Mouse (Mus musculus) gastrocnemius, postnatal 36 days (tissue): ENCODE measurements at regions not wholly inside any gene's neighbourhood (a gene's known extent, or its start where the extent isn't known, plus 50 kb on each side); places are given as distances from the start of the nearest gene placed in this dataset.
"Not testable (repeated sequence)": the region's sequence is repeated elsewhere in the genome, so short reads cannot be mapped to it uniquely, and the experiment has no call there.

Experiments
- DNase-seq, 2 experiments: peaks; one replicate each; pipeline ENCODE4 v3.0.0; 2022
- intact Hi-C: fragments of 180-260 bp; cut with DNase I; formaldehyde crosslinking; loops from one replicate; pipeline ENCODE4 v1.15.1; 2025

DNA sequence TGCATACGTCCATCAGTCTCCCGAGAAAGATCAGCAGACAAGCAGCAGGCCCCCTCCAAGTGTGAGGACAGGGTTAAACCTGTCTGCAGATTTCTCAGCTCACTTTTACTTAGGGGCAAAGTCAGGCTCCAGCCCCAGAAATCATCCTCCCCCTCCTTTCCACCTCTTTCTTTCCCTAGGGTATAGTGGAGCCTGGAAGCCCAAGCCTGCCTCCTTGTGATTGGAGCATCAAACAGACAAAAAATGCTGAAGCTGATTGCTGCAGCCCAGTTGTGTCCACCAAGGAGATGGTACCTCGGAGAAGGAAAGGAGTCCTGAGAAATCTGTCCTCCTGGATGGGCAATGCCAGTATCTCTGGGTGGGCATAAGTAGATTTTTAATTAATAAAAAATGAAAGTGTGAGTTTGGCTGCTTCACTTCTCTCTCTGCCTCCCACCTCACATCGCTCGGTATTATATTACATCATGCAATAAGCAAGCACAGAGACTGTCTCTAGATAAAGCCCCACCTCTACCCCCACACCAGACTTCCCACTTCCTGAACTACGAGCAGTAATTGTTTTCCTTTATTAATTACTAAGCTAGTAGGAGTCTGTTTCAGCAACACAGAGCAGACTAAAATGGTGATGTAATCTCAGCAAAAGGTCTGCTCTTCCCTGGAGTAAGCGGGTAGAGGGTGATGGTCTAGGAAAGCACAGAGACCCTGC lies 105.2 kb upstream of the Fhl2 start:
- DNase-seq = no peak
- intact Hi-C loops = loop anchor here (5.0 kb wide), 2 partner anchors 145 to 435 kb away; no protein-coding TSS in a partner anchor

DNA sequence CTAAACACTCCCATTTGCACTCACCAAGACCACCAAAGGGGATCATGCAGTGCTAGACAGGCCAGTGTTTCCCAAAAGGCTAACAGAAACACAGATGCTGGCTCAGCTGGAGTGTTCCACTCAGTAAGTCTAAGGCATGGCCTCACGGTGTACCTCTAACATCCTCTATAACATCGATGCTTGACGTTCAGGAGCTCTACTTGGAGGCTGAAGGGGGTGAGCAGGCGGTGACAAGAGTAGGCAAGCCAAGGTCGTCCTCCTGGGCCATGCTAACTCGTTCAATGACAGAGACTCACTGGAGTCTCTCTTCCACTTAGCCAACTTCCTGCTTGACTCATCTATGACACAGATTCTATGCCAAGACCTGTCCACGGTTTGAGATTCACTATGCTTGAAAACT lies 105.9 kb upstream of the Fhl2 start:
- no peak for DNase-seq
- intact Hi-C loops = loop anchor here (5.0 kb wide), 2 partner anchors 145 to 435 kb away; no protein-coding TSS in a partner anchor

DNA sequence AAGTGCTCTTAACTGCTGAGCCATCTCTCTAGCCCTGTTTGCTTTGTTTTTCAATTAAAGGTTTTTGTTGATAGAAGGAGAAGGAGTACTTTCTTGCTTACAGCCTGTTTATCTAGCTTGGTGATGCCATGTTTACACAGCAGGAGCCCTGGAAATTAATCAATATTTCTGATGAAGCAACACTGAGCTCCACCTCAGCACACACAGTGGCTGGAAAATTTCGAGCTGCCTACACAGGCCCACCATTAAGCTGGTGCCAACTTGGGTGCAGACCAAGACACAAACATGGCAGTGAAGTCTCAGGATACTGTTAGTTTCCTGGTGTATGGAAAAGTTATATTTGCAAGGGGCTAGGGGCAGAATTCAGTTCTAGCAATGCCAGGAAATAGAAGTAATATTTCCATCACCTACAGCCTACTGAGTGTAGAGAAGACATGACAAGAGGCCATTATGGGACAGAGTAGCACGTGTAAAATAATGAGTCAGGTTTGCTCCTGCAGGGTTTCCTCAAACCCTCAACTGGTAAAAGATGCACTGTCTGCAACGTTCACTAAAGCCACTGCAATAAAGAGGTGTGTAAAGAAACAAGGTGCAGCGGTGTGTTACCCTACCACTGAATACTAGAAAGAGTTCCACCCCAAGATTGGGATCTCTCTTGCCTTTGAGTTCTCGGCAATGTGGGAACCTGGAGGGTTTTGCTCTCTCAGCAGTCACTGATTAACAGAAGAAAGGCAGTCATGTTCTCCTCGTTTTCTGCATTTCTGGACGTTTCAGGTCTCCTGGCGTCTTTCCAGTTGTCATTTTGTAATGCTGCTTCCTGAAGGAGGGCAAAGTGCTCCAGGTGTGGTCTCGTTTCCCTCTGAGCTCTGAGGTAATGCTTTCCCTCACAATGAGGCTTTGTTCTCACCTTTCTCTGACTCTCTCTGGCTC lies 108.8 kb upstream of the Fhl2 start:
- intact Hi-C loops = no loop called here
- no peak for DNase-seq

DNA sequence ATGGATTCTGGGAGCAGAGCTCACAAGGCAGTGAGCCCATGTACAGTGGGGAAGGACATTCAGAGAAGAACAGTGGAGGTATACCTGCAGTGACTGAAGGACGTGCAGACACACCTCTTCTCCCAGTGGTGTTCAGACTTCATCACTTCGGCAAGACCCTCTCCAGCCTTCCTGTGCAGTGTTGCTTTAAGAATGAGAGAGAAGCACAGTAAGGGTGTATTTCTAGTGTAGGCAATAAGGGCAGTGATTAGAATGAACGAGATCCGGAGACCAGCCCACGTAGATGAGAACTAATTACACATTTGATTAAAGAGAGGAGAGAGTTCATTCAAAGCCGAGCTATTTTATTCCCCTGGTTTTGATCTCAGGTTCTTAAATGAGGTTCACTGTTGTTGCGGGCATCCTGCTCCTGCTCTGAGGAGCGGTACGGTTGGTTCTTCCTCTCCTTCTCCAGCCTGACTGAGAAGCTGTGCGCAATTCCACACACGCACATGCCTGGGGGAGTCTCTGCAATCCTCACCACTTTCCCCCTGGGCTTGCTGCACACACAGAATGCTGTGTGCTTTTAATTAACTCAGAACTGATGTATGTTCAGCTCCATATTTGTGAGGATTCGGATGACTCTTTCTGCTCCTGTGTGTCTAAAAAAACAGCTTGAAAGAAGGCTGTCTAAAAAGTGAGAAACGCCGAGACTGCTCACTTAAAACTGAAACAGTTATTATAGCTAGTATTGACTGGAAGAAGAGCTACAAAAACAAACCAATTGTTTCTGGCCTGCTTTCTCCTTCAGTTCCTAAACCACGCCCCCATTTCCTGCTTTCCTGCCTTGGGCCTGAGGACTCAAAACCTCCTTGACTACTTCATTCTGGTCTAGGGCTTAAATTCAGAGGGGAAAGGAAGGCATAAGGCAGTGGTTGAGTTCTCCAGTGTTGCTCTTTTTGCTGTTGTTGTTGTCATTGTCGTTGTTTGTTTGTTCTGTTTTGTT lies 114.2 kb upstream of the Fhl2 start:
- intact Hi-C loops = no loop called here
- DNase-seq = no peak

- intact Hi-C loops, DNase-seq: not testable (repeated sequence)
Observed at GRCm38 (mm10) chr1:43316331-43316730, 119.5 kb upstream of the Fhl2 start.

DNA sequence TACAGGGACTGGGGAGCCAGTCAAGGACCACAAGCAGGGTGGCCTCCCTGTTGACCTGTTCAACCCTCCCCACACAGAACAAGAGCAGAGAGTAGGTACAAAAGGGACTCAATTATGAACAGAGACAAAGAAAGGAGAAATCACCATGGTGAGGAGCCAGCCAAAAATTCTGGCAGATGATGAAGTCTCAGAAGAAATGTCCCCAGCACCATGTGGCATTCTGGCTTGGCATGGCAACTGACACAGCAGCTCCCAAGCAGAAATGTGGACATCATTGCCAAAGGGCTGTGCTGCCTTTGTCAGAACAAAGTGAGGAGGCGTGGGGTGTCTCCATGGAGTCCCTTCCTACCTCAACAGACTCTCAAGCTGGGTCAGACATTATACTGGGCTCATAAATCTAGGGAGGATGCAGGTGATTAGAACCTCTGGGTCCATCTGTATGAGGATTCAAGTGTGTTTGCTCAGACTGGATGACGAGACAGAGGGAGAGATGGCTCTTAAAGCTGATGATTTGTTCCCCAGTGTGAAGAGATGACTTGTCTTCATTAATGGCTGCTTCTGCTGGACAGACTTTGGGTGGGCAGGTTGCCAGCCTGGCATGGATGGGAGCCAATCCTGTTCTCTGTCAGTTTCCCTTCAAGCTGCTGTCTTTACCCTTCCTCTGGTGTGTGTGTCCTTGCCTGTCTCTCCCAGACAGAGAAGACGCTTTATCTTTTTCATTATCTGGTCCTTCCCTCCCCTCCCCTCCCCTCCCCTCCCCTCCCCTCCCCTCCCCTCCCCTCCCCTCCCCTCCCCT lies 120.5 kb upstream of the Fhl2 start:
- no peak for DNase-seq
- intact Hi-C loops = no loop called here

GRCm38 (mm10) chr1:43333488-43333887 lies 110.9 kb upstream of the Nck2 start:
- DNase-seq, intact Hi-C loops: not testable (repeated sequence)

DNA sequence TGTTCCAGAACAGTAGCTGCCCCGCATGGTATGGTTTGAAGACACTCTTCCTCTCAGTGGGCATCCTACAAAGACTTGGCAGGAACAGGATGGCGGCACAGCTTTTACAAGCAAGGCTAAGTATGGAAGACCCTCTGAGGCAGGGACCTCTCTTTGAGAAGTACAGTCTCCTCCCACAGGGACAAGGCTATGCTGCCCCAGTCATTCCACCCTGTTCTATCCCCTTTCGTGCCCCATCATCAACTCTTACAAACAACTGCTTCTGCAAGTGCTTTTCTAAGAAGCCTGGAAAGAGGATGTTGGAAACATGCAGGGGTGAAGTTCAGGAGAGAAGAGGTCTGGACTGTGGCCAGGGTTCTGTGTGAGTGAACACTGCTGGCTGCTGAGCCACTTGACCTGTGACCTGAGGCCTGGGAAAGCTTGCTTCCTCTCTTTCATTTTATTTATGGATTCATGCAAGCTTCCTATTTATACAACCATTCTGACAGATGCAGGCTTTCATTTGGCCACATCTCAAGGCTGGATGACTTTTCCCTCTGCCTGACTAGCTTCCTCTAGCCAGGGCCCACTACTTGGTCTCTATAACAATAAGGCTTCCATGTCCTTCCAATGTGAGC lies 107.1 kb upstream of the Nck2 start:
- peak; percentile 19 to 33 for DNase-seq
- intact Hi-C loops = no loop called here

DNA sequence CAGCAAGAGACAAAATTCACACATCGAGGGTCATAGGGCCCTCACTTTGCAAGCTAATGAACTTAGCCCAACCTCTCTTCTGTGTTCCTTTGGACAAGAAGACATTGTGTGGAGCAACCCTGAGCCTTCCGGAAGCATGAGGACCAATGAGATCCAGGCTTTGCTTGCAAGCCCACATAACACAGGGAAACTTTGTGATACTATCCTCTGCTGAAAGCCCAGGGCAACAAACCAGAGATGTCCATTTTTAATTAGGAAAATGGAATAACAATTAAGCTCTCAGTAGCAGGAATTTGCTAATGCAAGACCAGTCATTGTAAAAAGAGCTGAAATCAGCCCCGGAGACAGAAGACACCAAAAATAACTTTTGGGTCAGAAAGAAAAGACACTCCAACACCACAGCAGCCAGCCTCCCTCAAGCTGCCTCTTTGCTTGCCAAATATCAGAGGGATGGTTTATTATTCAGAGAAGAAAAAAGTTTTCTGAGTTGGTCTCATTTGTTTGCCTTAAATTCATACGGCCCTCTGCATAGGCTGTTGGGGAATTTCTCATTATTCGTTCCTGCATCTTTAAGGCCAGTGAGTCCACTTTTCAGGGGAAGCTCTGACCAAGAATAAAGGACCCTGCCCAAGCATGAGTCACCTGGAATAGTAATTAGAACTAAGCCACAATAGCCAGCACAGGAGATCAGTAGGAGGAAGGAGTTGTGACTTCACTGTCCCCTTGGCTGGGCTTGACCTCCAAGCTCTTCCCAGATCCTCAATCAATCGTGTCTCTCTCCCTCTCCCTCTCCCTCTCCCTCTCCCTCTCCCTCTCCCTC lies 106.1 kb upstream of the Nck2 start:
- no peak for DNase-seq
- intact Hi-C loops = no loop called here

- DNase-seq = no peak
- intact Hi-C loops = no loop called here
Observed at GRCm38 (mm10) chr1:43342848-43343247, 101.5 kb upstream of the Nck2 start.

DNA sequence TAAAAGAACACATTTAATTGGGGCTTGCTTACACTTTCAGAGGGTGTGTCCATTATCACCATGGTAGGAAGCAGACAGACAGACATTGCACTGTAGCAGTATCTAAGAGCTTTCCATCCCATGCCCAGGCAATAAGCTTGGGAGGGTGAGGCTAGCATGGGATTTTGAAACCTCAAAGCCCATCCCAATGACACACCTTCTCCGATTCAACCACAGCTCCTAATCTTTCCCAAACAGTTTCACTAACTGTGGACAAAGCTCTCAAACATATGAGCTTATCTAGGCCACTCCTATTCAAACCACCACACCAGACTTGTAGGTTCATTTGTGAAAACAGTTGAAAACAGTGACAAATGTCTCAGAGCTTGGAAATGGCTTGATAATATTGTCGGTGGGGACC lies 101.0 kb upstream of the Nck2 start:
- intact Hi-C loops = no loop called here
- DNase-seq = no peak

GRCm38 (mm10) chr1:43344001-43344400 lies 100.4 kb upstream of the Nck2 start:
- intact Hi-C loops = no loop called here
- no peak for DNase-seq

- intact Hi-C loops = no loop called here
- DNase-seq = no peak
Observed at GRCm38 (mm10) chr1:43347152-43347551, 97.2 kb upstream of the Nck2 start.

DNA sequence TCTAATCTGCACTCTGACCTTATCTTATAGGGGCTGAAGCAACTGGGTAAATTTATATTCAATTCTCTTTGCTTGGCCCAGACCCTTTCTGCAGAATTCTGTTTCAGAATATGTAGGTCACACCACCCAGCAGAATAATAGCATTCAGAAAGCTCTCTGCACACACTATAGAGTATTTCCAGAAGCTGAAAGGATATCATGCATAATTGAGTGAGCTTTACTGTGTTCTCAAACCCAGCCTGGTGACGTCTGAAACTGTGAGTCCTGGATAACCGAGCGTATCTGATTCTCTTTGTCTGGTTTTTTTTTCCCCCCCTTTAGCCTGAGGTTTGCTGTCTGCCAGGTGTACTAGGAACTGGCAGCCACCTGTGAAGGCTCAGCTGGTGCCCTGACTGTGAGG lies 94.4 kb upstream of the Nck2 start:
- no peak for DNase-seq
- intact Hi-C loops = no loop called here

DNA sequence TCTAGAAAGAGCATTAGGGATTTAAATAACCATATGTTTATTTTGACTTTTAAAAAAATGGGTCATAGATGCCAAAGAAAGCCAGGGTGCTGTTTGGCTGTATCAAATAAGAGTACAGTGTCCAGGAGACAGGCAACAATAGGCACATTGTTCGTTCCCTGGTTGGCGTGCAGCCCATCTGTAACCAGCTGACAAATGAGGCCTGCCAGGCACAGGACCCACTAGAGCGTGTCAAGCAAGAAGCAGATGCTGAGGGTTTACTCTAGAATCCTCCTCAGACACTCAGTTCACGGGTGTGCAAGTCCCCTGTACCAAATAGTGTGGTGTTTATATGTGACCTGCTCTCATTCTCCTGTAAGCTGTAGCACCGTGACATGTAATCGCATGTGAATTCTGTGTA lies 86.2 kb upstream of the Nck2 start:
- no peak for DNase-seq
- intact Hi-C loops = no loop called here

GRCm38 (mm10) chr1:43359662-43360061 lies 84.7 kb upstream of the Nck2 start:
- no peak for DNase-seq
- intact Hi-C loops = no loop called here

GRCm38 (mm10) chr1:43360291-43360690 lies 84.1 kb upstream of the Nck2 start:
- intact Hi-C loops = no loop called here
- DNase-seq = no peak

GRCm38 (mm10) chr1:43360741-43361140 lies 83.6 kb upstream of the Nck2 start:
- intact Hi-C loops = no loop called here
- DNase-seq = no peak
